Mouse (Mus musculus) right cerebral cortex, postnatal 4 days (tissue): ENCODE measurements around the gene Chid1.

Source experiments
- DNase-seq: peaks from one replicate; pipeline ENCODE4 v3.0.0-alpha.2; 2022

Gene Chid1

DNA sequence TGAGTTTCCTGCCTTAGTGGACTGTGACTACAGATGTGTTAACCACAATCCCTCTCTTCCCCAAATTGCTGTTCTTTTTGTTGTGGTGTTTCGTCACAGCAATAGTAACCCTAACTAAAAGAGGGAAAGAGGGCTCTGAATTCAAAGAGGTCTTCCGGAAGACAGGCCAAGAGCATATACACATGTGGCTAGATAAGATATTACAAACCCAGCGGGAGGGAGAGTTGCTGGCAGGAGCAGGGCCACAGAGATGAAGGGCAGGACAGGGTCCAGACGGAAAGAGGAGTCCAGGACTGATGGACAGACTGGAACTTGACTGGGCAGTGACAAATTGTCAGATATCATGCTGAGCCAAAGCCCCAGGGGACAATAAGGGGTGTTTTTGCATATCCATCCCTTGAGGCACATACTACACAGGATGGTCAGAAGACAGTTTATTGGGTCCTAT lies 18.7 kb upstream of the Chid1 start:
- no peak for DNase-seq

DNA sequence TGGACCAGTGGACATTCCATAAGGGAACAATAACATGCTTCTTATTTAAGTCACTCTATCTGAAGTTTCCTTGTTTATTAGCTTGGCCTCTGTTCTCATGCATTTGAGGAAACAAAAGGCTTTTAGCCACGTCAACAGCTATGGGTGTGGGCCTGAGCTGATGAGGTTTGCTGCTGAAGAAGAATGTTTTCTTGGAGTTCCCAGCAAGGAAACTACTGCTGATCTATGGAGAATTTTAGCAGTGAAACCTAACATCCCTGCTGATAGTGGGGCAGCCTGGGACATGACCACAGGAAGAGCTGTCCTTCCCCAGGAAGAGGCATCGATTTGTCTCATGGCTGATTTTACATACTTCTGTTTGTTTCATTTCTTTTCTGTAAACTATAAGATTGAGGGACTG lies 10.8 kb upstream of the Chid1 start:
- no peak for DNase-seq

DNA sequence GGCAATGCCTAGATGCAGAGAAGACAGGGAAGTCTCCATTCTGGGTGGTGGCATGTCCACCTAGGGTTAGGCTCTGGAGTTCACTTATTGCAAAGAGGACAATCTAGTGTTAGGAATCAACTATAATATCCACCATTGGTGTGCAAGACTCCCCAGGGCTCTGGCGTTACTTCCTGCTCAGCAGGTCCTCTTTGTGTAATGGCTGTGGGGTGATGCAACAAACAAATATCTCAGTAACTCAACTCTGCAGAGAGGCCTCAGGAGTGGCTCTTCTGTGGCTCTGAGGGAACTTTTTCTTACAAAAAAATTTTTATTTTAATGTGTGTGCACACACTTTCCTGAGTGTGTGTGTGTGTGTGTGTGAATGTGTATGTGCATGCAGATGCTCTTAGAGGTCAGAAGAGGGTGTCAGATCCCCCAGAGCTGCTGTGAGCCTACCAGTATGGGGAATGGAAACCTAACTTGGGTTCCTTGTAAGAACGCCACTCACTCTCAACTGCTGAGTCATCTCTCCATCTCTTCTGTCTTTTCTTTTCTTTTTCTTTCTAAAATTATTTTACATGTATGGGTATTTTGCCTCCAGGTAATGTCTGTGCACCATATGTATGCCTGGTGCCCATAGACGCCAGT lies 9.9 kb upstream of the Chid1 start:
- no peak for DNase-seq

DNA sequence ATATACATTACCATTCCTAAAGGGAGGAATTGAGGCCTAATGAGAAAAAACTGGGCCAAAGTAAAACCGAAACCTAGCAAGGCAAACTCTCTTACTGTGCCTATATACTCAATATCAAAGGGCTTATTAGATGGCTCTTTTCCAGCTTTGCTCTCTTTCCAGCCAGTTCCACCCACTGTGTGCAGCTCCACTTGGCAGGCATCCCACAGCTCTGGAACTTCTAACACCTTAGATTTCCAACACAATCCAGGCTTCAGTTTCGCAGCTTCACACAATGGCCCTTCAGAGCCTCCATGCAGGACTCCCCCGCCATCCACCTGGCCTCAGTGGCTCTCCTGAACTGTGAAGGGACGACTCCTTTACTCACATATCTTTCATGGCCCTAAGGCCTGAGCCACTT lies 5.0 kb upstream of the Chid1 start:
- DNase-seq = peak; percentile 29

DNA sequence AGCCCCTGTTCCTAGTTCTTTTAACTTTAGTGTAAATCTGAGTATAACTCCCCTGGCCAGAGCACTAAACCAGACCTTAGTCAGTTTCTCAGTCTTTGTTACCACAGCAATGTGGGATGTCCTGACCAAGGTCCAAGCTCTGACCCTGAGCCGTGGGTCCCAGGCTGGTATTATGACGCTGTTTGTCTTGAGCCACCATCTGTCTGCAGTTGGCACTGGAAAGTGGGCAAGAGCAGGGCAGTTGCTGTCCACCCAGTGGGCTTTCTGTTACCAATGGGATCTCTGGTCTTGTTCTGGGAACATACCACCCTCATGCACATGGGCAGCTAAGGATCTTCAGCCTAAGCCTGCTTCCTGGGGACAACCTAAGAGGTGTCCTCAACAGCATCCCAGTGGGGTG lies 2.9 kb upstream of the Chid1 start:
- DNase-seq = no peak

DNA sequence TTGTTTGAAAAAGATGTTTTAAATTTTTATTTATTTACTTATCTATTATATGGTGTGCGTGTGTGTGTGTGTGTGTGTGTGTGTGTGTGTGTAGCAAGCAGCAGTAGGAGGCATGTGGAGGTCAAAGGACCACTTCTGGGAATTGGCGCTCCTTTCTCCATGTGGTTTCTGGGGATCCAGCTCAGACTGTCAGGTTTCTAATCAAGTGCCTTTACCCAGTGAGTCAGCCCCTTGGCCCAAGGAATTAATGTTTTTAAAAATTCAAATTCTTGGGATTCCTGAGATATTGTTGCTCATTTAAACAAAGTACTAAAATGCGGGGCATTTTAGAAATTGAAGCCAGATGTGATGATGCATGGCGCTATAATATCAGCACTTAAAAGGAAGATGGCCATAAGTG lies 2.0 kb upstream of the Chid1 start:
- DNase-seq = no peak

DNA sequence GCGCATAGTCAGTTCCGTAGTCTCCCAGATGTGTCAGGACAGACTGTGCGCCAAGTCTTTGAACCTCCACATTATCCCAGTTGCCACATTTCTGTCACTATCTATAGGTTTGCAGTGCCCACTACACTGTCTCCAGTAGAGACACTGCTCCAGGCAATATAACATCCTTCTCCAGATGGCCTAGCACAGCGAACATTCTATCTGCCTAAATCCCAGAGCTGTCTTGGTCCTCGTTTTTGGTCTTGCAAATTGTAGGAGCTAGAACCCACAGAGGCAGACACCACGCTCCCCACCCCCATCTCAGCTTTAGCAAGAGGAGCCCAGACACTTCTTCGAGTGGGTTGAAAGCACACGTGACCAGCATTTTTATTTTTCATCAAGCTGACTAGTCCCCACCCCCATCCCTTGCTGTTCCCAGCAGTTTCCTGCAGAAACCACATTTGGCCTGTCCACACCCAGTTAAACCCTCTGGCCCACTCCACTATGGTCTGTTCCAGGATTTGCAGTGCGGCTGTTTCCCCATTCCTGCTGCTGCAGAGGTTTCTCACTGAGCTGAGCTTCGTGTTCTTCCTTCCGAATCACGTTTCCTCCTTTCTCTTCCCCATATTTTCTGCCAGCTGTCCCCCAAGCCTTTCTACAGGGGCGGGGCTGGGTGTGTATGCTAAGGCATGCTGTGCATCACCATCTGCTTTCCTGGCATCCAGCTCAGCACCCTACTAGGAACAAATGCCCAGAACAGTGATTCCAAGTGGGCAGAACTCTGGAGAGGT lies 840 bp upstream of the Chid1 start:
- DNase-seq = peak; percentile 34

DNA sequence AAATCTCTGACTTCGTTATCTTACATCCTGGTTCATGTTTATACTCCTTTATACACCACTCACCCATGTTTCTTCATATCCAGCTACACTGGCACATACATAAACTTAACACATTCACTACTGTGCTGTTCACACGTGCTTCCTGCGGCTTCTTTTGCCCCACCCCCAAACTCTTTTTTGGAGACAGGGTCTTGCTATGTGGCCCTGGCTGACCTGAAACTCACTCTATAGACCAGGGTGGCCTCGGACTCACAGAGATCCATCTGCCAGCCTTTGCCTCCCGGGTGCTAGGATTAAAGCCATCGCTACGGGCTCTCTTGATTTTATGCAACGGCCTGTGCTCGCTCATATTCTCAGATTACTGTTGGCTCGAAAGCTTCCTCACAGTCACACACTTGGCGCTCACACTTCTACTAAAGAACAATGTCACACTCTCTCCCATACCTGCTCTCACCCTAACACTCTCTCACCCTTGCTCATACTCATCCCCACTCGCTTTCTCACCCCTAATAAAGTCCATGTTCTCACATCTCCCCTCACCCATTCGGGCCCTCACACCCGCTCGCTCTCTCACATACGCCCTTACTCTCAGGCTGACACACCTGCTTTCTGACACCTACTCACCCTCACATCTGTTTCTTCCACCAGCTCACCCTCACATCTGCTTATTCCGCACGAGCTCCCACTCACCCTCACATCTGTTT lies 653 bp downstream of the Chid1 start:
- DNase-seq = no peak

DNA sequence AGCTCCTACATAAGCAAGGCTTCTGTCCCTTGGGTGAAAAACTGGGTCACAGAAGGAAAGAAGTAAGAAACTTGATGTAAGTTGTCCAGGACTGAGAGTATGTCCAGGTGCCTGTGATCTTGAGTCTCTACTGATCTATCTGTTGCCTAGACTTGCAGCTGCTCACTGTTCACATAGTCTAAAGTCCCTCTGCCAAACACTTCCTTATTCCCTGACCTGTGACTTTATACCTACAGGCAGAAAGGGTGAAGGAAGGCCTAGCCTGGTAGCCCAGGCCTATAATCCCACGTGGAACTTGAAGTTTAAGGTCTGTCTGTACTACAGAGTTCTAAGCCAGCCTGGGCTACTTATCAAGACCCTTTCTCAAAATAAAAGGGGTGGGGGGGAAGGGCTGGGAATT lies 4.1 kb downstream of the Chid1 start:
- DNase-seq = no peak

DNA sequence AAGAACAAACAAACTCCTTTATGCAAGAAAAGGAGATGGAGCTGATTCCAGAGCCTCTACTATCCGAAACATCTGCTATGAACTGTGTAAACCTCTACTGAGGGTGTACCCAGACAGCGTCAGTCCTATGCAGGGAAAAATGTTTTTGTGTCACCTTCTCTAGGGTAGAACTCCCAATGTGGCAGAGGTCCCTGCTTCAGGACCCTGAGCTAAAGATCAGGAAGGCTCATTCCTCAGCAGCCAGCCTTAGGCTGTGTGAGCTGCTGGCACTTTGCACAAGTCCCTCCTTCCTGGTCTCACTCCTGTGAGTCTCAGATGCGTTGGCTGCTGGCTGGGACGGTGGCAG lies 14.1 kb downstream of the Chid1 start:
- no peak for DNase-seq

DNA sequence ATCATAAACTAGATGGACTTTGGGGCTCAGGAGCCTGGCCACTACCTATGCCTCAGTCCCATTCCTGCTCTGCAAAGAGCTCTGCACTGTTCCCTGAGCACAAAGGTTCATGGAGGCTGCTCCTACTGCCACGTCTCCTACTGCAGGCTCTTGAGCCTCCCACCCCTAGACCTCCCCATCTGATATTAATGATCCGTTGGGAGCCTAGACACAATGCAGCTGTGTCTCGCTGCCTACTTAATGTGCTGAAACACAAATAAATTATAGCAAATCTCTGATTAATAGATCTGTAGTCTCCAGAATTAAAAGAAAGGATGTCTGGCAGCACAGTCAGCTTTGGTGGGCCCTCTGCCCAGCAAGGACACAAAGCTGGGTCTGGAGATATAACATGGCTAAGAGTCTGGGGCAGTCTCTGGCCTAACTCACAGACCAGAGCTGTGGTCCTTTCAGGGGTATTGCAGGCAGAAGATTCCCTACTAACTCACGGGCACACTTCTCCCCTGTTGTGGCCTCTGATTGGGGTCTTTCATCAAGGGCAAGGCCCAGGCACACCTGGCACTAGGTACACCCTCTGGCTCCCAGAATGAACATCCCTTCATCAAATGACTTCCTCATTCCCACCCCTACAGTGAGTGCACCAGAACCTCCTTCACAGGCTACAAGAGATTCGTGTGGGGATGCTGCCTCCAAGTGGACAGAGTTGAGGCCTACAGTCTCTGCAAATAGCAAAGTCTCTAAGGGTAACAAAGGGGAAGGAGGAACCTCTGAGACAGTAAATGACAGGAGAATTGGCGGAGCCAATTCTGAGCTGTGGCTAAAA lies 14.7 kb downstream of the Chid1 start:
- peak; percentile 68 for DNase-seq

DNA sequence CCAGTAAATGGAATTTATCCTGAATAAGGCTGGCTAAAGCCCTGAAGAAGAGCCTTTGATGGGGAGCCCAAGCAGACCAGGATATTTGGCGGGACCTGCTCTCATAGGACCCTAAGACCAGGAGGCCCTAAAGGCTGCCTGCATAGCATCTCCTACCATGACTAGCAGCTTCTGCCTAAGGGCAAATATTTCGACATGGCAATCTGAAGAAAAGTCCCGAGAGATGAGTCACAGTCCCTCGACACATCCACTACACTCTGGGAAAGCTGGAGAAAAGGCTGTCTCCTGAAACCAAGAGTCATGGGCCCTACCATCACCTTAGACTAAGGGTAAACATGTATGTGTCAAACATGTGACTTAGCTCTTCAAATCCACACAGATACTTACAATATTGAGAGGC lies 15.4 kb downstream of the Chid1 start:
- no peak for DNase-seq

DNA sequence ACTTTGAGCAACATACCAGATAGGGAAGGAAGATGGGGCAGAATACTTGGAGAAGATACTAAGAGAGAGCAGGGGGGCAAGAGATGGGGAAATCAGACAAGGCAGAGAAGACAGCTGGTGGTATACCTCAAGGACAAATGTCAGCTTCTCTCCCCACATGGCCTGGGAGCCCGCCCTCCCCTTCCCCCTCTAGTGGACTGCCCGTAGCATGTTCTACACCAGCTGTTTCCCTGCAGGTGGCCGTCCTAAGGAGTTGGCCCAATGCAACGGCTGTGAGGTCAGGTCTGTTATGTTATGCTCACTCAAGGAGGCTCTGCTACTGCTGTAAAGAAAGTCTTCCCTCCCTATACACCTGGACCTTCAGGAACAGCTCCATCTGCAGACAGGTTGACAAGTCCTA lies 16.6 kb downstream of the Chid1 start:
- no peak for DNase-seq

DNA sequence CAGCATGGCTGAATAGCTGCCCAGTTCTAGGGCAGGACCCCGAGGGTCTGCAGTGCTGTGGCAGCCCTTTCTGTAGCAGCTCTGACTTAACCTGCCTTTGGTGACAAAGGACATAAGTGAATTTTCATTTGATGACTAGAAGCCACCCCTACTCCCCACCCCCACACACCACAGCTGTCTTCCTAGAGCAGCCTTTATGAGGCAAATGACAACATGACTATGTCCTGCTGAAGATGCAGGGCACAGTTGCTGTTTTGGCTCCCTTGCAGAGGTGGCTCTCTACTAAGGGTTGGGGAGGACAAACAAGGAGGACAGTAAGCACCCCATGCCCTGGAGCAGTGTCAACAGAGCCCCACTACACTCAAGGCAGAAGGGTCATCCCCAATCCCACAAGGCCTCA lies 19.9 kb downstream of the Chid1 start:
- no peak for DNase-seq

DNA sequence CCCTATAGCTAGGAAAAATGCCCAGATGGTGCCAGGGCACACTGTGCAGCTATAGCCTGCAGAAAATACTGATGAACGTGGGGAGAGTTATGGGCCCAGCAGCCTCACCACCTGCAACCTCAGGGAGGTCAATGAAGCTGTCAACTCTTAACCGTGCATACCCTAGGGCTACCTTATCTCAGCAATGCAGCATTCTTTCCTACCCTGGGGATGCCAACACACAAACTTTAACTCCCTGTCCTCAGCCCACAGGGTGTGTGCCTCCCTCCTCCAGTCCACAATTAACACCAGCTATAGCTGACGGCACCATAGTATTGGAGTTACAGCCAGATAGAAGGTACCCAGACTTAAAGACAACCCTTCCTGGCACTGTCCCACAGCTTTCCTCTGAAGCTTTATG lies 20.7 kb downstream of the Chid1 start:
- no peak for DNase-seq

DNA sequence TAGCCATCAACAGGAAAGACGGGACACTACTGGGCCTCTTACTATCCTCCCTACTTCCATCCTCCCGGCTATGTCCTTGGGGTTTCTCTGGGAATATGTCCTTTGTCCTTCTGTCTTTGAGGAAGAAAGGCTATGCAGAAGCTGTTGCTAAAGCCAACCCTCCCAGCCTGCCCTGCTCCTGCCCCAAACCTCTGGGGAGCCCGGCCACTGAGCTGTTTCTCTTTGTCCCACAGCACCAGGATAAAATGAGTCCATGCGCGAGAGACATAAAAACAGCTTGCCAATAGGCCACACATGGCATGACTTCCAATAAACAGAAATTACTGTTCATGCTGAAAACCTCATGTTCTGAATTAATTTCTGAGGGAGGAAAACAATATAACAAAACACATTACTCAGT lies 21.4 kb downstream of the Chid1 start:
- DNase-seq = no peak

DNA sequence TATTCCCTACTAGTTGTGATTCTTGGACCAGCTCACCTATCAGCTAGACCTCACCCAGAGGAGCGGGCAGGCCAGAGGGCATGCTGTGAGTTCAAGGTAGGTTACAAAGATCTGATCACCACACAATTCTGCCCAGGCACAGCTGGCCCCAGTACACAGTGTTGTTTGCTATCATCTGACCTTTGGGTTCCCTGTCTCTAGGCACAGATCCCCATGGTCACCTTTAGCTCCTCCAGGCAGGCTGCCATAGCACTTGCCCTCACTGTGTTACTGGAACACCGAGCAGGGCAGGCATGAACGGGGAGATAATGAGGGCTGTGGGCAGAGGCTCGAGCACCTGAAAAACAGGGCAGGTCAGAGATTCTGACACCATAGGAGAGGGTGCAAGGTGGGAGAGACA lies 22.0 kb downstream of the Chid1 start:
- no peak for DNase-seq

DNA sequence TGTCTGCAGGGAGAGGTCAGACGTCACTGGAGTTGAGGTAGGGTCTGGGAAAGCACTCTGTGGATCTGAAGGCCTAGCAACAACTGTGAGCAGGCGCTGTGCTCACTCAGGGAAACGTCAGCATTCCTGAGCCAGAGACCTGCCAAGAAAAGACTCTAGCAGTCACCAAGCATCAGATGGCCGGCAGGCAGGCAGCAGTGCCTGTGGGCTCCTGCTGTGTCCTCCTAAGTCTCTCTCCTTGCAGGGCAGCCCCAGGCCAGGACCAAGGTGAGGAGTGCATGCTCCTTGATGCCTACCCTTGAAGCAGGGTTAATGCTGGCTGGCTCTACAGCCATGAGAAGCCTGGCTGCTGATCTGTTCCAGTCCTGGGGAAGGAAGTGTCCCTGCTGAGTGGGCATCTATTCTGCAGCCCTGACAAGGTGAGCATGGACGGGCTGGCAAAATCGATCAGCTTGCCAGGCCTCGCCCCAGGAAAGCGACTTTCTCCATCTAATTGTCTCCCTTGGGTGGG lies 28.9 kb downstream of the Chid1 start:
- DNase-seq = no peak

DNA sequence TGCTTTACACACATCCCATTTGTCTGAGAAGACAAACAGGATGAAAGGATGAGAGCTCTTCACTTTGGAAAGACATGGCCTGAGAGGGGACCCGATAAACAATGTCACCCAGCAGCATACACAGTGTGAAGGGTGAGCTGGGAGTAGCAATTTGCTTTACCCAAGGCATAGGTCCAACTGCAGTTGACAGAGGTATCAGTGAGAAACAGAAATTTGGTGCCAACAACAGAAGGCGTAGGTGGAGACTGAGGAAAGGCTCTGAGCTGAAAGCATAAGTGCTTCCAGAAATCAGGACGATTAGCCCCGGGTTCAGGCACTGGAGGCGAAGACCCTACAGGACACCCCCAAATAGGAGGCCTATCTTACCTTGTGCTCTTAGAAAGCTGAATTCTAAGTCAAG lies 29.5 kb downstream of the Chid1 start:
- no peak for DNase-seq

DNA sequence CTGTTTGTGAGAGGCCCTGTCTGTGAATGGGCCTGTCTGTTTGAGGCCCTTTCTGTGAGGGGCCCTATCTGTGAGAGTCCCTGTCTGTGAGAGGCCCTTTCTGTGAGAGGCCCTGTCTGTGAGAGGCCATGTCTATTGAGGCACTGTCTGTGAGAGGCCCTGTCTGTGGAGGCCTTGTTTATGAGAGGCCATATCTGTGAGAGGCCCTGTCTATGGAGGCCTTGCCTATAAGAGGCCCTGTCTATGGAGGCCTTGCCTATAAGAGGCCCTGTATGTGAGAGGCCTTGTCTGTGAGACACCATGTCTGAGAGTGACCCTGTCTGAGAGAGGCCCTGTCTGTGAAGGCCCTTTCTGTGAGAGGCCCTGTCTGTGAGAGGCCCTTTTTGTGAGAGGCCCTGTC lies 31.5 kb downstream of the Chid1 start:
- DNase-seq = no peak

DNA sequence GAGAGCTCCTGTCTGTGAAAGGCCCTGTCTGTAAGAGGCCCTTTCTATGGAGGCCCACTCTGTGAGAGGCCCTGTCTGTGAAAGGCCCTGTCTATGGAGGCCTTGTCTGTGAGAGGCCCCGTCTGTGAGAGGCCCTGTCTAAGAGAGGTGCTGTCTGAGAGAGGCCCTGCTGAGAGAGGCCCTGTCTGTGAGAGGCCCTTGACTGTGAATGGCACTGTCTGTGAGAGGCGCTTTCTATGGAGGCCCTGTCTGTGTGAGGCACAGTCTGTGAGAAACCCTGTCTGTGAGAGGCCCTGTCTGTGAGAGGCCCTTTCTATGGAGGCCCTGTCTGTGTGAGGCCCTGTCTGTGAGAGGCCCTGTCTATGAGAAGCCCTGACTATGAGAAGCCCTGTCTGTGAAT lies 33.4 kb downstream of the Chid1 start:
- no peak for DNase-seq

DNA sequence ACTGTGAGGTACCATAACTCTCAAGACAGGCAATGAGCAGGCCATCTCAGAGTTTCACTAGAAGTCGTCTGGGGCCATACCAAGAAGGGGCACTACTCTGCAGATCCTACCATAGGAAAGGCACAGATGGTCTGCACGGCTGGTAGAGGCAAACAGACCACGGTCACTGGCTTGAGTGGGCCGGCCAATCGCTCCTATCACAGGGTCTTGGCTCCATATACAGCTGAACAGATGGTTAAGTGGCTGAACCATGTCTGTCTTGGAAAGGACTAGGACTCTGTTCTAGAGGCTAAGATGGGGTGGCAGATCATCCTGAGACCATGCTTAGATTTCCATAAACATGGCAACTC lies 37.1 kb downstream of the Chid1 start:
- DNase-seq = no peak

DNA sequence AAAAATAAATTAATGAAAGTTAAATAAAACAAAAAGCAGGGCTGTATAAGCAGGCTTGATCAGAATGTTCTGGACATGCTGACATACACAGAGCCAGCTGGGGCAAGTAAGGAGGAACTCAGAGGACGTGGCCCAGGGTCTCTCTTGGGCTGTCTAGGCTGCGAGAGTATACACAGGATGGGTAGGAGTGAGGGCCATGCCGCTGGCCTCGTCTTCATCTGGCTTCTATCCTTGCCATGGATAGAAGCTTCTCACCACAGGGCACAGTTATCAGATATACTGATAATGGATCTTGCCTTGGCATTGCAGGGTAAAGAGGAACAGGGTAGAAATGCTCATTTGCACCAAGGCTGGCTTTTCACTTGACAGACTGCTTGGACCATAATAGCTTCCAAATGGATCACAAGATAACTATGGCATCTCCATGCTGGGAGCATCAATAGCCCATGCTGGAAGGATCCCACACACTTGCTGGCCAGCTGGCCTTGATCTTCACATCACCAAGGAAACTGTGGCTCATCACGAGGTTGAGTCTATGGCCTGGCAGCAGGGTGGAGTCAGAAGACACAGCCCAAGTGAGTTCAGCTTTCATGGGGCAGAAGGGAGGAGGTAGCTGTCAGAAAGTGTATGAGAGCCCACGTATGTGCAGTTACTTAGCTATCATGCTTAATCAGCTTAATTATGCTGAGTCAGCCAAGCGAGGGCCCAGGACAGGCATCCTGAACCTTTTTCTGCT lies 37.7 kb downstream of the Chid1 start:
- no peak for DNase-seq
